Mouse (Mus musculus) central nervous system, embryonic 11.5 days (tissue): Measurements from ENCODE around the gene Pla2g4c. TPM values are rescaled to one million over a fixed set of nuclear protein-coding genes. Genes with fewer than 3 reads are reported as not detected.

ENCODE experiments used
- polyA plus RNA-seq: library from polyadenylated mRNA; depleted of rRNA; stranded (reverse); fragments of >200 nt; gene quantifications from 2 replicates; pipeline ENCODE4 v1.2.3, GENCODE M21; 2012; rRNA removed

The Pla2g4c gene
- polyA plus RNA-seq, result 3.8 and 3.9 TPM in 2 replicates

GRCm38 (mm10) chr7:13324316-13324715, at the start of gene Pla2g4c:
Gene Pla2g4c (plus strand): TSS chr7:13324655.

DNA sequence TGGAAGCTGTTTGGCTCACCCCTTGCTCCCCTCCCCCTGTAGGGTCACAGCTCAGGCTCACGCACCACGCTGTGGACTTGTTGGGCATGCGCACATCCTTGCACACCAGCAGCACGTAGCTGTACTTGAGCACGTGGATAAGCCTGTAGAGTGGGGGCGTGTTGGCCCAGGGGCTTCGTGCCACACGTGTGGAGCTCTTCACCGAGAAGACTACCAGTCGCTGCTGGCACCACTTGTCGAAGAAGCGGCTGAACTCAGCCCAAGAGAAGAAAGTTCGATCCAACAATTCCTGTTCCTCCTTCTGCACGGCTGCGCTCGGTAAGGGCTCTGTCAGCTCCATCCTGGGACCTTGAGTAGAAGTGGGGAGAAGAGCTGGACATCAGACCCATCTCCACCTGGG, 47.4 kb upstream of the Pla2g4c start, which contains the start of gene Lig1:
Gene Lig1 (plus strand): TSS at position 203 of the 400 bp plus-strand sequence.

GRCm38 (mm10) chr7:13278308-13278891, 46.1 kb upstream of the Pla2g4c start, which contains the start of gene Zswim9:
Gene Zswim9 (minus strand): TSS chr7:13278721.

DNA sequence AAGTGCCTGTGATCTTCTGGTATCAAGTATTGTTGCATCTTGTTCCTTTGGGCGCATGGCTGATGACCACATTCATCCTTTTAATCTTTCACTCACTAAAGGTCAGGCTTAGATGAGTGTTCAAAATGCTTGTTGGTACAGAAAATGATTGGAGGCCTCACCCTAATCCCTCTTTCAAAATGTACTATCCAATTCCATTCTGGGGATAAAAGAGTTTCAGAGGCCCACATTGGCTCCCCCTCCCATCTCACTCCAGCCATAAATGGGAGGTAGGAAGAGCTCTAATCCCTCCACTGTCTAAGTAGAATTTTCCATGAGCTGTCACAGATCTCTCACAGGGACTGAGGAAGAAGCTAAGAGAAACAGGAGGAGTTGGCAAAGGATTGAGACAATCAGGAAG, 73.4 kb downstream of the Pla2g4c start, which contains the start of gene Cabp5:
Gene Cabp5 (plus strand): TSS at position 301 of the 400 bp plus-strand sequence.

Other genes with a start within 250 kb of the Pla2g4c start
- not detected in 2 replicates for gene Vmn1r85, start 229.5 kb upstream of the Pla2g4c start, polyA plus RNA-seq
- not detected in 2 replicates for gene Vmn1r86, start 204.7 kb upstream of the Pla2g4c start, polyA plus RNA-seq
- not detected in 2 replicates for gene Vmn1r87, start 184.5 kb upstream of the Pla2g4c start, polyA plus RNA-seq
- gene Vmn1r88, start 165.1 kb upstream of the Pla2g4c start, polyA plus RNA-seq, result 0.01 TPM in 1 of 2 replicates, not detected in the other
- not detected in 2 replicates for gene Vmn1r89, start 111.6 kb upstream of the Pla2g4c start, polyA plus RNA-seq
- 92.0 and 163 TPM in 2 replicates for gene Lig1, start 47.4 kb upstream of the Pla2g4c start, polyA plus RNA-seq
- 12.4 and 14.4 TPM in 2 replicates for gene Zswim9, start 45.9 kb upstream of the Pla2g4c start, polyA plus RNA-seq
- 0.17 and 0.98 TPM in 2 replicates for gene Cabp5, start 73.5 kb downstream of the Pla2g4c start, polyA plus RNA-seq
- not detected in 2 replicates for gene Bsph1, start 126.2 kb downstream of the Pla2g4c start, polyA plus RNA-seq
- not detected in 2 replicates for gene Bsph2, start 246.4 kb downstream of the Pla2g4c start, polyA plus RNA-seq